ENCODE assay signal across 23 mouse cellular contexts in genomic region chr1:152105246-152105645, GRCm38 (mm10). TPM values are rescaled to one million over a fixed set of nuclear protein-coding genes. Genes with fewer than 3 reads are reported as not detected.
A peak's percentile ranks its signal among the peaks of the same experiment; 100 is the strongest.
DNase-seq lines count a peak whose midpoint lies in the region; ATAC-seq and TF ChIP-seq lines count a peak whose summit lies in the region.
"Had no signal": no experiment of that assay in that cellular context is flagged by ENCODE, and none has a peak within 500 bp of the region (broad histone marks: within the 10 kb centered on the region; RNA-seq: fewer than 3 reads in every experiment).

No protein-coding gene starts in this region.

- H3K9ac ChIP-seq in midbrain, postnatal 0 days (replicated peaks; ENCODE audit: low read length, poor library complexity, severe bottlenecking), result no peak overlapping the region
- no peak overlapping the region for H3K9ac ChIP-seq in MEL (ENCODE audit: control insufficient read depth, low read depth, low read length, poor library complexity, severe bottlenecking)
- H3K9ac ChIP-seq: forebrain, postnatal 0 days; hindbrain, embryonic 12.5 days; hindbrain, embryonic 15.5 days had no signal

- no peak for TF ChIP-seq CTCF in midbrain, postnatal 0 days (IDR thresholded peaks at IDR 0.05)
- TF ChIP-seq CTCF in MEL (IDR thresholded peaks at IDR 0.05 in 2 of 3, conservative IDR thresholded peaks at IDR 0.05 in 1 of 3; ENCODE audit: control insufficient read depth in 1 of 3, insufficient read depth in 1 of 3, low read depth in 2 of 3, low read length in 3 of 3, poor library complexity in 1 of 3, severe bottlenecking in 1 of 3), result no peak
- no peak for TF ChIP-seq CTCF in olfactory bulb, adult 2 months (IDR thresholded peaks at IDR 0.05; ENCODE audit: insufficient read depth, low read depth, low read length)

- no peak for TF ChIP-seq POLR2A in MEL (IDR thresholded peaks at IDR 0.05; ENCODE audit: control insufficient read depth in 1 of 2, insufficient read depth in 1 of 2, low read depth in 1 of 2, low read length in 2 of 2, poor library complexity in 1 of 2)
- TF ChIP-seq POLR2A in olfactory bulb, adult 2 months (IDR thresholded peaks at IDR 0.05; ENCODE audit: insufficient read depth, low read depth, low read length), result no peak

- DNase-seq in midbrain, embryonic 10.5 days (ENCODE audit: low spot score), result peak; percentile 5
- DNase-seq in midbrain, postnatal 0 days (ENCODE audit: low spot score), result no peak
- peak; percentile 10 for DNase-seq in MEL (ENCODE audit: low read depth, low spot score)
- no peak for DNase-seq in adrenal gland, postnatal 36 days
- no peak for DNase-seq in cerebellum, postnatal 36 days
- DNase-seq: adrenal gland, postnatal 10 days; B cell, adult 2 months; cerebellum, adult 11-12 months; cerebellum, adult 8-10 months; cerebellum, postnatal 10 days; forebrain, postnatal 0 days; gastrocnemius, adult 2 months; gastrocnemius, postnatal 14 days; heart, adult 2 months had no signal

- ATAC-seq in midbrain, postnatal 0 days (ENCODE audit: low FRiP score), result no peak
- ATAC-seq: forebrain, embryonic 14.5 days; forebrain, postnatal 0 days; intestine, postnatal 0 days had no signal

- no peaks in the 10 kb centered on the region for H3K9me3 ChIP-seq in midbrain, embryonic 10.5 days (replicated peaks)
- no peaks in the 10 kb centered on the region for H3K9me3 ChIP-seq in midbrain, postnatal 0 days (ENCODE audit: low read length)
- no peaks in the 10 kb centered on the region for H3K9me3 ChIP-seq in MEL (replicated peaks; ENCODE audit: insufficient read depth, low read length)
- H3K9me3 ChIP-seq: forebrain, embryonic 10.5 days; hindbrain, embryonic 12.5 days; hindbrain, embryonic 15.5 days had no signal

- no peak for TF ChIP-seq EP300 in MEL (IDR thresholded peaks at IDR 0.05; ENCODE audit: low read depth in 1 of 2, low read length in 2 of 2)

- no peaks in the 10 kb centered on the region for H3K79me2 ChIP-seq in MEL (ENCODE audit: control insufficient read depth, insufficient read depth, low read length, poor library complexity)

- no peaks in the 10 kb centered on the region for H3K36me3 ChIP-seq in midbrain, embryonic 10.5 days
- no peaks in the 10 kb centered on the region for H3K36me3 ChIP-seq in midbrain, postnatal 0 days (ENCODE audit: insufficient read depth, low read length)
- no peaks in the 10 kb centered on the region for H3K36me3 ChIP-seq in MEL (ENCODE audit: control insufficient read depth in 1 of 2, insufficient read depth in 2 of 2, low read length in 2 of 2)
- H3K36me3 ChIP-seq: forebrain, embryonic 10.5 days; G1E; hindbrain, embryonic 12.5 days; hindbrain, embryonic 15.5 days had no signal

- no peak overlapping the region for H3K27ac ChIP-seq in midbrain, embryonic 10.5 days (replicated peaks)
- H3K27ac ChIP-seq in midbrain, postnatal 0 days (ENCODE audit: low read depth, low read length), result no peak overlapping the region
- no peak overlapping the region for H3K27ac ChIP-seq in MEL (ENCODE audit: control insufficient read depth, low read depth, low read length)
- peak overlapping the region; percentile 29; the same call in 1 of the 2 replicates for H3K27ac ChIP-seq in olfactory bulb, adult 2 months (ENCODE audit: insufficient read depth, low read depth, low read length)
- H3K27ac ChIP-seq: forebrain, embryonic 10.5 days; gastrocnemius, adult 2 months; heart, adult 2 months; hindbrain, embryonic 12.5 days; hindbrain, embryonic 15.5 days had no signal

- no peak overlapping the region for H3K4me3 ChIP-seq in midbrain, embryonic 10.5 days
- H3K4me3 ChIP-seq in midbrain, postnatal 0 days (ENCODE audit: low read depth, low read length), result no peak overlapping the region
- H3K4me3 ChIP-seq in MEL (ENCODE audit: control insufficient read depth in 1 of 2, insufficient read depth in 1 of 2, low read depth in 2 of 2, low read length in 2 of 2), result no peak overlapping the region
- no peak overlapping the region for H3K4me3 ChIP-seq in olfactory bulb, adult 2 months (ENCODE audit: insufficient read depth, low read depth, low read length)
- H3K4me3 ChIP-seq: forebrain, embryonic 10.5 days; gastrocnemius, adult 2 months; heart, adult 2 months; hindbrain, embryonic 12.5 days; hindbrain, embryonic 15.5 days had no signal

- WGBS in midbrain, embryonic 10.5 days, result 93% methylated on average over 1 of the region's 1 CpGs
- WGBS in midbrain, postnatal 0 days, result 100% methylated on average over 1 of the region's 1 CpGs
- 100% methylated on average over 1 of the region's 1 CpGs for WGBS in olfactory bulb, adult 2 months

- no peaks in the 10 kb centered on the region for H3K27me3 ChIP-seq in midbrain, embryonic 10.5 days (ENCODE audit: low read depth, poor library complexity, severe bottlenecking)
- no peaks in the 10 kb centered on the region for H3K27me3 ChIP-seq in midbrain, postnatal 0 days (ENCODE audit: insufficient read depth, low read length)
- peaks cover 11 to 18% of the 10 kb centered on the region in 2 experiments for H3K27me3 ChIP-seq in MEL (ENCODE audit: control insufficient read depth in 1 of 2, insufficient read depth in 2 of 2, low read length in 2 of 2)
- H3K27me3 ChIP-seq: CH12.LX; hindbrain, embryonic 12.5 days; hindbrain, embryonic 15.5 days had no signal

- no peaks in the 10 kb centered on the region for H3K4me1 ChIP-seq in midbrain, embryonic 10.5 days
- H3K4me1 ChIP-seq in midbrain, postnatal 0 days (ENCODE audit: insufficient read depth, low read length), result no peaks in the 10 kb centered on the region
- H3K4me1 ChIP-seq in MEL (ENCODE audit: control insufficient read depth in 1 of 2, insufficient read depth in 2 of 2, low read length in 2 of 2), result no peaks in the 10 kb centered on the region
- peaks cover 6% of the 10 kb centered on the region; the same call in 1 of the 2 replicates for H3K4me1 ChIP-seq in olfactory bulb, adult 2 months (ENCODE audit: control insufficient read depth, insufficient read depth, low read length)
- H3K4me1 ChIP-seq: hindbrain, embryonic 12.5 days; hindbrain, embryonic 15.5 days had no signal

- H3K4me2 ChIP-seq in midbrain, postnatal 0 days (ENCODE audit: low read depth, low read length, poor library complexity, severe bottlenecking), result no peak overlapping the region
- H3K4me2 ChIP-seq: heart, embryonic 11.5 days; hindbrain, embryonic 12.5 days; hindbrain, embryonic 15.5 days had no signal

- TF ChIP-seq RAD21 in MEL (IDR thresholded peaks at IDR 0.05; ENCODE audit: low read depth, low read length), result no peak

TF ChIP-seq in MEL, 35 proteins besides CTCF, POLR2A, EP300 and RAD21:
- no peak for TF ChIP-seq E2F4 (IDR thresholded peaks at IDR 0.05; ENCODE audit: borderline replicate concordance, low read depth, low read length)
- TF ChIP-seq POLR2AphosphoS5 (IDR thresholded peaks at IDR 0.05; ENCODE audit: borderline replicate concordance, low read depth, low read length), result no peak
- no peak for TF ChIP-seq TCF12 (IDR thresholded peaks at IDR 0.05; ENCODE audit: low read depth, low read length)
- no peak for TF ChIP-seq POLR2AphosphoS2 (IDR thresholded peaks at IDR 0.05; ENCODE audit: low read length)
- no peak for TF ChIP-seq USF2 (IDR thresholded peaks at IDR 0.05; ENCODE audit: borderline replicate concordance in 1 of 2, insufficient read depth in 1 of 2, low read depth in 1 of 2, low read length in 2 of 2)

RNA-seq across cellular contexts. Expression of gene 1700025G04Rik, which starts 15.3 kb away (rescaled TPM):
- 17.6 and 20.5 TPM in 2 replicates for polyA plus RNA-seq in midbrain, embryonic 10.5 days (2016; fragmentation: Nextera tagmentation; extraction: Ambion mirVana)
- 24.0 and 34.2 TPM in 2 replicates for total RNA-seq in midbrain, postnatal 0 days (2014; rRNA removed)
- polyA plus RNA-seq in midbrain, postnatal 0 days (2015; fragmentation: Nextera tagmentation; extraction: Ambion mirVana), result 20.4 and 22.6 TPM in 2 replicates
- 0.04 and 0.07 TPM in 2 replicates for total RNA-seq in MEL (2012; rRNA removed)
- under 1 TPM in 1 of 2 experiments, not detected in 1; 0.91 TPM for polyA plus RNA-seq in MEL (2012; ENCODE audit: insufficient read depth in 1 of 2, insufficient read length in 2 of 2, low read depth in 1 of 2, low replicate concordance in 2 of 2, missing spikeins in 1 of 2)
- polyA plus RNA-seq in olfactory bulb, adult 2 months (2012; ENCODE audit: insufficient read depth, insufficient read length, low replicate concordance, missing spikeins), result not detected in 2 replicates
- total RNA-seq in adrenal gland, postnatal 36 days (2021), result 10 to 100 TPM; 51.0 to 92.3 TPM
- polyA plus RNA-seq: G1E had no signal

Comparison
In these comparisons a context has a peak if more than half of its experiments do, and no peak if none do; other contexts are left out.
1. DNase-seq: peak in midbrain, embryonic 10.5 days (single experiment) and MEL (single experiment); none in midbrain, postnatal 0 days (single experiment), adrenal gland, postnatal 36 days (0 of 2) and cerebellum, postnatal 36 days (0 of 2).